Mouse (Mus musculus): Measurements from ENCODE around the gene Flt1. TPM values are rescaled to one million over a fixed set of nuclear protein-coding genes. Genes with fewer than 3 reads are reported as not detected.
"Not testable (repeated sequence)": the region's sequence is repeated elsewhere in the genome, so short reads cannot be mapped to it uniquely, and the experiment has no call there.

Flt1 gene
- polyA plus RNA-seq, 1 experiment, result 2.0 TPM

GRCm38 (mm10) chr5:147614659-147615058, 111.2 kb downstream of the Flt1 start:
- Histone ChIP-seq H3K27me3 (ENCODE audit: control insufficient read depth, insufficient read depth, low read length) (no peaks in the 10 kb centered on the region), H3K4me1 (replicated peaks; ENCODE audit: control insufficient read depth, insufficient read depth, low read length) (peaks cover 6% of the 10 kb centered on the region), H3K4me3 (ENCODE audit: control insufficient read depth, insufficient read depth, low read length) (no peak overlapping the region), H3K36me3 (ENCODE audit: control insufficient read depth, insufficient read depth, low read length) (no peaks in the 10 kb centered on the region), H3K27ac (ENCODE audit: control insufficient read depth, insufficient read depth, low read length) (no peak overlapping the region)
- no peak for DNase-seq
- WGBS, result 77% methylated on average over 6 of the region's 6 CpGs
- TF ChIP-seq POLR2A (IDR thresholded peaks at IDR 0.05; ENCODE audit: control insufficient read depth, extremely low read depth, insufficient read depth, low read length, poor library complexity) (no peak), CTCF (IDR thresholded peaks at IDR 0.05; ENCODE audit: borderline replicate concordance, control insufficient read depth, extremely low read depth, insufficient read depth, low read length, poor library complexity) (no peak)

GRCm38 (mm10) chr5:147611348-147611747, 114.5 kb downstream of the Flt1 start:
- H3K27me3 ChIP-seq (ENCODE audit: control insufficient read depth, insufficient read depth, low read length); H3K27ac ChIP-seq (ENCODE audit: control insufficient read depth, insufficient read depth, low read length); H3K36me3 ChIP-seq (ENCODE audit: control insufficient read depth, insufficient read depth, low read length); H3K4me3 ChIP-seq (ENCODE audit: control insufficient read depth, insufficient read depth, low read length); H3K4me1 ChIP-seq (replicated peaks; ENCODE audit: control insufficient read depth, insufficient read depth, low read length); DNase-seq: not testable (repeated sequence)
- 72% methylated on average over 3 of the region's 3 CpGs for WGBS

- WGBS, result 66% methylated on average over 13 of the region's 13 CpGs
- Histone ChIP-seq H3K36me3 (ENCODE audit: control insufficient read depth, insufficient read depth, low read length) (no peaks in the 10 kb centered on the region), H3K27ac (ENCODE audit: control insufficient read depth, insufficient read depth, low read length) (no peak overlapping the region), H3K4me3 (ENCODE audit: control insufficient read depth, insufficient read depth, low read length) (no peak overlapping the region), H3K27me3 (ENCODE audit: control insufficient read depth, insufficient read depth, low read length) (no peaks in the 10 kb centered on the region), H3K4me1 (replicated peaks; ENCODE audit: control insufficient read depth, insufficient read depth, low read length) (no peaks in the 10 kb centered on the region)
- TF ChIP-seq POLR2A (IDR thresholded peaks at IDR 0.05; ENCODE audit: control insufficient read depth, extremely low read depth, insufficient read depth, low read length, poor library complexity) (no peak), CTCF (IDR thresholded peaks at IDR 0.05; ENCODE audit: borderline replicate concordance, control insufficient read depth, extremely low read depth, insufficient read depth, low read length, poor library complexity) (no peak)
- DNase-seq, result no peak
These were observed 118.4 kb downstream of the Flt1 start for GRCm38 (mm10) chr5:147607256-147607975.

- no peaks in the 10 kb centered on the region for H3K4me1 ChIP-seq (replicated peaks; ENCODE audit: control insufficient read depth, insufficient read depth, low read length)
- no peaks in the 10 kb centered on the region for H3K27me3 ChIP-seq (ENCODE audit: control insufficient read depth, insufficient read depth, low read length)
- WGBS, result 90% methylated on average over 13 of the region's 13 CpGs
- H3K27ac ChIP-seq (ENCODE audit: control insufficient read depth, insufficient read depth, low read length), result no peak overlapping the region
- H3K4me3 ChIP-seq (ENCODE audit: control insufficient read depth, insufficient read depth, low read length), result no peak overlapping the region
- no peaks in the 10 kb centered on the region for H3K36me3 ChIP-seq (ENCODE audit: control insufficient read depth, insufficient read depth, low read length)
- TF ChIP-seq CTCF (IDR thresholded peaks at IDR 0.05; ENCODE audit: borderline replicate concordance, control insufficient read depth, extremely low read depth, insufficient read depth, low read length, poor library complexity) (no peak), POLR2A (IDR thresholded peaks at IDR 0.05; ENCODE audit: control insufficient read depth, extremely low read depth, insufficient read depth, low read length, poor library complexity) (no peak)
- no peak for DNase-seq
These were observed 119.1 kb downstream of the Flt1 start for GRCm38 (mm10) chr5:147606751-147607150.

- H3K27ac ChIP-seq (ENCODE audit: control insufficient read depth, insufficient read depth, low read length), result no peak overlapping the region
- TF ChIP-seq POLR2A (IDR thresholded peaks at IDR 0.05; ENCODE audit: control insufficient read depth, extremely low read depth, insufficient read depth, low read length, poor library complexity) (no peak), CTCF (IDR thresholded peaks at IDR 0.05; ENCODE audit: borderline replicate concordance, control insufficient read depth, extremely low read depth, insufficient read depth, low read length, poor library complexity) (no peak)
- H3K4me3 ChIP-seq (ENCODE audit: control insufficient read depth, insufficient read depth, low read length), result no peak overlapping the region
- H3K36me3 ChIP-seq (ENCODE audit: control insufficient read depth, insufficient read depth, low read length), result no peaks in the 10 kb centered on the region
- H3K27me3 ChIP-seq (ENCODE audit: control insufficient read depth, insufficient read depth, low read length), result no peaks in the 10 kb centered on the region
- no peaks in the 10 kb centered on the region for H3K4me1 ChIP-seq (replicated peaks; ENCODE audit: control insufficient read depth, insufficient read depth, low read length)
- DNase-seq, result no peak
- 92% methylated on average over 18 of the region's 18 CpGs for WGBS
These were observed 124.1 kb downstream of the Flt1 start for GRCm38 (mm10) chr5:147601460-147602360.

GRCm38 (mm10) chr5:147597825-147598224, 128.0 kb downstream of the Flt1 start:
- no peak overlapping the region for H3K27ac ChIP-seq (ENCODE audit: control insufficient read depth, insufficient read depth, low read length)
- no peaks in the 10 kb centered on the region for H3K27me3 ChIP-seq (ENCODE audit: control insufficient read depth, insufficient read depth, low read length)
- 93% methylated on average over 16 of the region's 16 CpGs for WGBS
- TF ChIP-seq POLR2A (IDR thresholded peaks at IDR 0.05; ENCODE audit: control insufficient read depth, extremely low read depth, insufficient read depth, low read length, poor library complexity) (no peak), CTCF (IDR thresholded peaks at IDR 0.05; ENCODE audit: borderline replicate concordance, control insufficient read depth, extremely low read depth, insufficient read depth, low read length, poor library complexity) (no peak)
- no peaks in the 10 kb centered on the region for H3K4me1 ChIP-seq (replicated peaks; ENCODE audit: control insufficient read depth, insufficient read depth, low read length)
- no peaks in the 10 kb centered on the region for H3K36me3 ChIP-seq (ENCODE audit: control insufficient read depth, insufficient read depth, low read length)
- DNase-seq, result no peak
- no peak overlapping the region for H3K4me3 ChIP-seq (ENCODE audit: control insufficient read depth, insufficient read depth, low read length)
